Mouse (Mus musculus) CH12F3 (cell line): ENCODE measurements around the gene Hnrnpll.

Experiments used
- in situ Hi-C: fragments of 300-500 bp; cut with MboI; formaldehyde crosslinking; loops from 2 replicates; pipeline ENCODE4 v1.14.3; 2020; ENCODE audit warnings: low sequenced_read_pairs

Hnrnpll gene

DNA sequence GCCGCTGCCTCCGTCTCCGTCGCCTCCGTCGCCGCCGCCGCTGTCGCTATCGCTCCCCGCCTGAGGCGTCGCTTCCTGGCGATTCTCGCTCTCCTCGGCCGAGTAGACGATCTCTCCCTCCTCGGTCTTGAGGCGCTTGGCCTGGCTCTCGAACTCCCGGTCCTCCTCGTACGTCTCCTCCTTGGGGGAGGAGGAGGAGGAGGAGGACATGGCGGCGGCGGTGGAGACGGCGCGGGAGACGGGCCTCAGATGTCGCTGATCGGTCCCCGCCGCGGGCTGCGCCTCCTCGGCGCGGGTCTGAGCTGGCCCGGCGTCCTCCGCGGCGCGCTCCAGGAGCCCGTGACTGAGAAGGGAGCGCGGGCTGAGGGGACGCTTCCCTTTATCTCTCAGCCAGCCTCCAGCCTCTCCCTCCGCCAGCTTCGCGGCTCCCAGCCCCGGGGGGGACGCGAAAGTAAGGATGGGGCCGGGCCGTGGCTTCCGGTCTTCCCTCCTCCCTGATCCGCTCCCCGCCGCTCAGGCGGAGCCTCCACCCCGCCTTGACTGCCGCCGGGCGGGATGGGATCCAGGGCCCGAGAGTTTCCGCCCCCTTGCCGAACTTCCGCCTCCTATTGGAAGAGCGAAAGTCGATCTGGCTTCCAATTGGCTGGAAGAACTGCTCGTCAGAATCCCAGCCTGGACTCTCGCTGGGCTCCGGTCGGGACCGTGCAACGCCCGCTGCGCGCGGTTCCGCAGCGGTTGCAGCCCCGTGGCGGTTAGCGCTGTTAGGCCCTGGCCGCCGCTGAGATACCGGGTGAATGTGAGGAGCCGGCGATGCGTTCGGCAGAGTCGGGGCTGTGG lies at the start of gene Hnrnpll:
Hnrnpll (minus strand) TSS at position 552 of the 837 bp plus-strand sequence.
- in situ Hi-C loops, result no loop called here

- in situ Hi-C loops, result no loop called here
These were observed 43.3 kb upstream of the Hnrnpll start for GRCm38 (mm10) chr17:80105348-80105978.

GRCm38 (mm10) chr17:80099823-80100222 lies 37.7 kb upstream of the Hnrnpll start:
- in situ Hi-C loops, result no loop called here

- in situ Hi-C loops, result no loop called here
These were observed 35.1 kb upstream of the Hnrnpll start for GRCm38 (mm10) chr17:80097221-80097620.

DNA sequence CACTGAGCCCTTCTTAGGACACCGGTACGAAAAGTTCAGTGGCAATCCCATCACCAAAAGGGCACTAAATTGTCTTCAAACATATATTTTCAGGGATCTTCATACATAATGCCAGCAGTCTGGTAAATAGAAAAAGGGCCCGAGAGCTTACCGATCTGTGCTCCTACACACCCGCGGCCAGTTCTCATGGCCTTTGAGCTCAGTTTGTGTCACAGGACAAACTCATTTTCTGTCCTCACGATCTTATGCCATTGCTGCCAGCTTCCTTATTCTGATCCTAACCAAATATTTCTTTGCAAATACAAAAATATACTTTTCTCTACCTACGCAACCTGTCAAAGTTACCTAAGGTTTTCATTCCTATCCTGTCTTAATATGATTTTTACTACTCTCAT lies 34.6 kb upstream of the Hnrnpll start:
- in situ Hi-C loops, result no loop called here

- in situ Hi-C loops, result no loop called here
These were observed 34.0 kb upstream of the Hnrnpll start for GRCm38 (mm10) chr17:80096043-80096719.

DNA sequence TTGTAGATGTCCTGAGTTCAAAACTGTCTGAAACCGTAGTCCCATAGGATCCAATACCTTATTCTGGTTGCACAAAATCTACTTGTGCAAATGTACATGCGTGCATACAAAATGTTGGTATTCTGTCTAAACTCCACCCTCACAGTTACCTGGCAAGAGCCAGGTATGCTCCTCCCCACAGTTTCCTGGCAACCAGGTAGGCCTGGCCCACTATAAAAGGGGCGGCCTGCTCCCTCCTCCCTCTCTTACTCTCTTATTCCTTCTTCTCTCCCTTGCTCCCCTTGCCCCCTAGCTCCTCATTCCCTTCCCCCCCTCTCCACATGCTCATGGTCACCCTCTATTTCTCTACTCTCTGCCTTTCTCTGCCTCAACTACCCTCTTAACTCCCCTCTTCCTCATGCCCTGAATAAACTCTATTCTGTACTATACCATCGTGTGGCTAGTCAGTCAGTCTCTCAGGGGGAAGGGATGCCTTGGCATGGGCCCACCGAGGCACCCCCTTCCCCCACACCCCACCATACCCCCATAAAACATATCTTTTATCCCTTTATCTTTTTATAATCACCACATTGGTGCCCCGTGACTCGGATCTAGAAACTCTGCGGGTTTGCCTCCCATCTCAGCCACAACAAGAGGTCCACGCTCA lies 33.2 kb upstream of the Hnrnpll start:
- in situ Hi-C loops, result no loop called here

DNA sequence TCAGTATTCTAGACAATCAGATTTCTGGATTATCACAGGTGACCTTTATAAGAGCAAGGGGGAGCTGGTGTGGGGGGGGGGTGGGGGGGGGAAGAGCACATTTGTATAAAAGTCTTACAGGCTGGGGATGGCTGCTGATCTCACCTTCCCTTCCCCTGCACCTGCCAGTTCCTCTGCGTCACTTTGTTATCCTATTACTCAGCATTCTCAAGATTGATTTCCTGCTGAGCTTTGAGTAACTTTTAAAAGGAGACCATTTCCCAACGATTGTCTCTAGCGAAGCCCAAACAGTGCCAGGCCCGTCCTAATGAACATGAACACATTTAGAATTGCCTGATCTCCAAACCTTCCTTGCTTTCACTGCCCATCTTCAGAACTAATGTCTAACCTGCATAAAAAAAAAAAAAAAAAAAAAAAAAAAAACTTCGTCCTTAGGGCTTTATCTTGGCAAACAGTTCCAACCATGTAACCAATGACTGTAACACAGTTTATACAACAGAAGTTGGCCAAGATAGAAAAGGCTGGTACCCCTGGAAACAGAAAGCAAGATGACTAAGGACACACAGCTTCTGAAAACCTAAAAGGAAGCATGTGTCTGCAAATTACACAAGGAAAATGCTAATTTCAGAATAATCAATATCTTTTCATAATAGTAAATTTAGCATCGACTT lies 29.9 kb upstream of the Hnrnpll start:
- in situ Hi-C loops, result no loop called here

GRCm38 (mm10) chr17:80090551-80090950 lies 28.4 kb upstream of the Hnrnpll start:
- in situ Hi-C loops, result no loop called here

DNA sequence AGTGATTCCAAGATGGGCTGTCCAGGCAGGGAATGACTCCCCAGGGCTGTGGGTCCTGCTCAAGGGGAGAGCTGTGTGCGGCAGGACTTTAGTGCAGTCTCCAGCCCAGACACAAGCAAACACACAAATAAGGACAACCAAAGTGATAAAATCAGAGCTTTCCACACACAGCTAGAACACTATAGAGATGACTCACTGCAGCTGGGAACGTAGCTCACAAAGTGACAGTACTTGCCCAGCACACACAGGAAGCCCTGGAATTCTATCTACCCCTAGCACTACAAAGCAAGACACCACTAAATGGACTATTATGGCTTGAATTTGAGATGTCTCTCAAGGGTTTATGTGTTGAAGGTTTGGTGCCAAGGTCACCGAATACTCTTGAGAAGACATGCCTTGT lies 26.0 kb upstream of the Hnrnpll start:
- in situ Hi-C loops, result no loop called here

DNA sequence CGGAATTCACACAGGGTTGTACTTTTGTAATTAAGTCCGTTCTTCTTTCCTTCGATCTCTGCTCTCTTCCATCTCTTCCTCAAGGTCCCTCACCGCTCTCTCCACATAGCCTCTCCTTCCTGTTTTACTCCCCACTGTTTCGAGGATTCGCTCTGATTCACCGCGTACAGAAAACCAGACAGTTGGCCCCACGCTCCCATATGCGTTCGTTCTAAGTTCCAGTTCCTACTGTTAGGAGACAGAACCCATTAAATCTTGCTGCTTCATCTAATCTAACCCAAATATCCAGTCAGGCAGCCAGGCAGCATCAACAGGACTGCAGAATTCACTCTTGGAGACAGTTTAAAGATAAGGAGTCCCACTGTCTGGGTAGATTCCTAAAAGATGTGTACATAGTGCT lies 24.5 kb upstream of the Hnrnpll start:
- in situ Hi-C loops, result no loop called here

DNA sequence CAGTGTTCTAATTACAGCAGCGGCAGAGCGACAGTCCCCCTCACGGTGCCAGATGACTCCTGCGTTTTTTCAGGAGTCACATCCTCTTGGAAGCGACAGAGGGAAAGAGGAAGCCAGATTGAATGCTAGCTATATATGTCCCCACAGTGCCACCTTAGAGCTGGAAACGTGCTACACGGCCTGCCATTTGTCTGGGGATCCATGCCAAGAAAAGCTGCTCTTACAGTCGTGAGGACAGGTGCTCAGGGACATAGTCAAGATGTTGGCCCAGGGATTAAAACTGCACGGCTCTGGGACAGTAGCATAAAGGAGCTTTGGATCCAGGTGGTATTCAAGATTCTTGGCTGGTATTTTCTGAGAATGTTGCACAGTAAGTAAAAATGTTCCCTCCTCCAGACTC lies 22.3 kb upstream of the Hnrnpll start:
- in situ Hi-C loops, result no loop called here

DNA sequence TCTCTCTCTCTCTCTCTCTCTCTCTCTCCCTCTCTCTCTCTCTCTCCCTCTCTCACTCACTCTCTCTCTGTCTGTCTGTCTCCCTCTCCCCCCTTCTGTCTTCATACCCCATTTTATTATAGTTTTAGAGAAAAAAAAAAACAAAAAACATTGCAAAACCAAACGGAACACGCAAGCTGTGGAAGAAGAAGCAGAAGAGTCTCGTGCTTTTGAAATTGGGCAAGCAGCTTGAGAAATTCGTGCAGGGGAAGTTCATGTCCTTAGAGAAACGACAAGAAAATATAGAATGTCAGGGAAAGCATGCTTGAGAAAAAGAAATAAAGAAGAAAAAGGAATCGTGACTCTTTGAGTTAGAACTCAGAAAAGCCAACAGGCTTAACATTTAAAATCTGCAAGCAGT lies 21.1 kb upstream of the Hnrnpll start:
- in situ Hi-C loops, result no loop called here

DNA sequence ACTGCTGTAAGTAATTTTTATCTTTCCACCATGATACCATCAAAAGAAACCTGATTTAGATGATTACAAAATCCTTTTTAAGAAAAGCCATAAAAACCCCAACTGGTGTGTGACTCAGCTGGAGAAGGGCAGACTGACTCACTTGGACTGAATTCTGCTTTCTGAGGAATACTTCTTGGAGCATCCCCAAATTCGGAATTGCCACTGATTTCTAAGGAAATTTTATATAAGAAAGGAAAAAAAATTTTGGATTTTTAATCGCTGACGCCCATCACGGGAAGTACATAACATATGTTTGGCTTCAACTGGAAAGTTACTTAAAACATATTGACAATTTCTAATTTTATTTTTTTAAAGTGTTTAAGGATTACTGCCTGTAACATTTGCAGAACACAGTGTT lies 16.6 kb upstream of the Hnrnpll start:
- in situ Hi-C loops, result no loop called here

GRCm38 (mm10) chr17:80067257-80067656 lies 5.1 kb upstream of the Hnrnpll start:
- in situ Hi-C loops, result no loop called here

- in situ Hi-C loops, result no loop called here
These were observed 1.8 kb upstream of the Hnrnpll start for GRCm38 (mm10) chr17:80063840-80064495.

GRCm38 (mm10) chr17:80063386-80063785 lies 1.3 kb upstream of the Hnrnpll start:
- in situ Hi-C loops, result no loop called here

GRCm38 (mm10) chr17:80062620-80063010 lies 481 bp upstream of the Hnrnpll start:
- in situ Hi-C loops, result no loop called here

GRCm38 (mm10) chr17:80060828-80061782 lies 1.0 kb downstream of the Hnrnpll start:
- in situ Hi-C loops, result no loop called here
